Mouse (Mus musculus): ENCODE measurements around the gene Vmn2r26. TPM values are rescaled to one million over a fixed set of nuclear protein-coding genes. Genes with fewer than 3 reads are reported as not detected.
"Not testable (repeated sequence)": the region's sequence is repeated elsewhere in the genome, so short reads cannot be mapped to it uniquely, and the experiment has no call there.

The Vmn2r26 gene
- polyA plus RNA-seq (2015; fragmentation: Nextera tagmentation; extraction: Ambion mirVana) = not detected in 2 replicates

GRCm38 (mm10) chr6:124024268-124024667, at the start of gene Vmn2r26:
Gene Vmn2r26, plus strand, starts transcription at chr6:124024568.
- not testable (repeated sequence) for H3K4me2 ChIP-seq (replicated peaks; ENCODE audit: low read depth); H3K9ac ChIP-seq (ENCODE audit: low read length); H3K9me3 ChIP-seq (ENCODE audit: control insufficient read depth, low read length); H3K4me1 ChIP-seq (replicated peaks; ENCODE audit: control insufficient read depth, insufficient read depth); H3K27me3 ChIP-seq (ENCODE audit: control insufficient read depth, insufficient read depth, low read length); ATAC-seq (ENCODE audit: low FRiP score, low TSS enrichment); H3K36me3 ChIP-seq (ENCODE audit: control insufficient read depth, insufficient read depth, low read length); H3K4me3 ChIP-seq (ENCODE audit: low read depth, low read length); H3K27ac ChIP-seq (replicated peaks); DNase-seq (ENCODE audit: low spot score)
- 33% methylated on average over 1 of the region's 1 CpGs for WGBS

- TF ChIP-seq EP300 (optimal IDR thresholded peaks at IDR 0.05) (no peak), CTCF (IDR thresholded peaks at IDR 0.05; ENCODE audit: low read depth) (no peak)
- no peak overlapping the region for H3K4me2 ChIP-seq (replicated peaks; ENCODE audit: low read depth)
- H3K27me3 ChIP-seq (ENCODE audit: control insufficient read depth, insufficient read depth, low read length) = no peaks in the 10 kb centered on the region
- ATAC-seq (ENCODE audit: low FRiP score, low TSS enrichment) = no peak
- DNase-seq (ENCODE audit: low spot score) = no peak
- H3K27ac ChIP-seq (replicated peaks) = no peak overlapping the region
- H3K36me3 ChIP-seq (ENCODE audit: control insufficient read depth, insufficient read depth, low read length) = no peaks in the 10 kb centered on the region
- H3K4me1 ChIP-seq (replicated peaks; ENCODE audit: control insufficient read depth, insufficient read depth) = no peaks in the 10 kb centered on the region
- 33% methylated on average over 1 of the region's 1 CpGs for WGBS
- no peaks in the 10 kb centered on the region for H3K9me3 ChIP-seq (ENCODE audit: control insufficient read depth, low read length)
- H3K9ac ChIP-seq (ENCODE audit: low read length) = no peak overlapping the region
- H3K4me3 ChIP-seq (ENCODE audit: low read depth, low read length) = no peak overlapping the region
These were observed 3.5 kb upstream of the Vmn2r26 start for GRCm38 (mm10) chr6:124020841-124021240.

GRCm38 (mm10) chr6:124048388-124048787, 24.0 kb downstream of the Vmn2r26 start:
- H3K4me1 ChIP-seq (replicated peaks; ENCODE audit: control insufficient read depth, insufficient read depth) = no peaks in the 10 kb centered on the region
- H3K27ac ChIP-seq (replicated peaks) = no peak overlapping the region
- H3K4me2 ChIP-seq (replicated peaks; ENCODE audit: low read depth) = no peak overlapping the region
- ATAC-seq (ENCODE audit: low FRiP score, low TSS enrichment) (no peak), DNase-seq (ENCODE audit: low spot score) (no peak)
- no peaks in the 10 kb centered on the region for H3K36me3 ChIP-seq (ENCODE audit: control insufficient read depth, insufficient read depth, low read length)
- no peak overlapping the region for H3K9ac ChIP-seq (ENCODE audit: low read length)
- TF ChIP-seq CTCF (IDR thresholded peaks at IDR 0.05; ENCODE audit: low read depth) (no peak), EP300 (optimal IDR thresholded peaks at IDR 0.05) (no peak)
- H3K4me3 ChIP-seq (ENCODE audit: low read depth, low read length) = no peak overlapping the region
- H3K9me3 ChIP-seq (ENCODE audit: control insufficient read depth, low read length) = no peaks in the 10 kb centered on the region
- H3K27me3 ChIP-seq (ENCODE audit: control insufficient read depth, insufficient read depth, low read length) = no peaks in the 10 kb centered on the region

- DNase-seq (ENCODE audit: low spot score); ATAC-seq (ENCODE audit: low FRiP score, low TSS enrichment); H3K4me1 ChIP-seq (replicated peaks; ENCODE audit: control insufficient read depth, insufficient read depth); H3K36me3 ChIP-seq (ENCODE audit: control insufficient read depth, insufficient read depth, low read length); H3K4me2 ChIP-seq (replicated peaks; ENCODE audit: low read depth); H3K27me3 ChIP-seq (ENCODE audit: control insufficient read depth, insufficient read depth, low read length); H3K27ac ChIP-seq (replicated peaks); H3K9ac ChIP-seq (ENCODE audit: low read length); H3K9me3 ChIP-seq (ENCODE audit: control insufficient read depth, low read length); H3K4me3 ChIP-seq (ENCODE audit: low read depth, low read length): not testable (repeated sequence)
These were observed 29.2 kb downstream of the Vmn2r26 start for GRCm38 (mm10) chr6:124053611-124054010.

GRCm38 (mm10) chr6:124102334-124102733, 78.0 kb downstream of the Vmn2r26 start:
- TF ChIP-seq CTCF (IDR thresholded peaks at IDR 0.05; ENCODE audit: low read depth) = no peak
- TF ChIP-seq EP300 (optimal IDR thresholded peaks at IDR 0.05) = no peak
- no peaks in the 10 kb centered on the region for H3K9me3 ChIP-seq (ENCODE audit: control insufficient read depth, low read length)
- H3K4me3 ChIP-seq (ENCODE audit: low read depth, low read length) = no peak overlapping the region
- H3K4me1 ChIP-seq (replicated peaks; ENCODE audit: control insufficient read depth, insufficient read depth) = no peaks in the 10 kb centered on the region
- no peak for ATAC-seq (ENCODE audit: low FRiP score, low TSS enrichment)
- H3K27ac ChIP-seq (replicated peaks) = no peak overlapping the region
- no peaks in the 10 kb centered on the region for H3K36me3 ChIP-seq (ENCODE audit: control insufficient read depth, insufficient read depth, low read length)
- no peak for DNase-seq (ENCODE audit: low spot score)
- H3K27me3 ChIP-seq (ENCODE audit: control insufficient read depth, insufficient read depth, low read length) = no peaks in the 10 kb centered on the region
- H3K4me2 ChIP-seq (replicated peaks; ENCODE audit: low read depth) = no peak overlapping the region
- WGBS = 63% methylated on average over 4 of the region's 4 CpGs
- H3K9ac ChIP-seq (ENCODE audit: low read length) = no peak overlapping the region

Other genes starting within 250 kb of the Vmn2r26 start
- not detected in 2 replicates for gene Vmn2r24, start 245.7 kb upstream of the Vmn2r26 start, polyA plus RNA-seq (2015; fragmentation: Nextera tagmentation; extraction: Ambion mirVana)
- gene Vmn2r25, start 171.1 kb upstream of the Vmn2r26 start, polyA plus RNA-seq (2015; fragmentation: Nextera tagmentation; extraction: Ambion mirVana) = not detected in 2 replicates
- gene Vmn2r27, start 207.3 kb downstream of the Vmn2r26 start, polyA plus RNA-seq (2015; fragmentation: Nextera tagmentation; extraction: Ambion mirVana) = not detected in 2 replicates

Data from stomach, postnatal 0 days (tissue).